Mouse (Mus musculus) gastrocnemius, postnatal 14 days (tissue): ENCODE measurements at regions not wholly inside any gene's neighbourhood (a gene's known extent, or its start where the extent isn't known, plus 50 kb on each side); places are given as distances from the start of the nearest gene placed in this dataset.
"Not testable (repeated sequence)": the region's sequence is repeated elsewhere in the genome, so short reads cannot be mapped to it uniquely, and the experiment has no call there.

Source experiments
- DNase-seq: peaks from one replicate; pipeline ENCODE4 v3.0.0; 2021; ENCODE audit warnings: mixed read lengths
- intact Hi-C: fragments of 180-260 bp; cut with DNase I; formaldehyde crosslinking; loops from one replicate; pipeline ENCODE4 v1.15.1; 2025; ENCODE audit warnings: low total_unique reads

GRCm38 (mm10) chr10:118041068-118041467 is 100.5 kb upstream of the Mdm1 start:
- no peak for DNase-seq
- intact Hi-C loops, result no loop called here

DNA sequence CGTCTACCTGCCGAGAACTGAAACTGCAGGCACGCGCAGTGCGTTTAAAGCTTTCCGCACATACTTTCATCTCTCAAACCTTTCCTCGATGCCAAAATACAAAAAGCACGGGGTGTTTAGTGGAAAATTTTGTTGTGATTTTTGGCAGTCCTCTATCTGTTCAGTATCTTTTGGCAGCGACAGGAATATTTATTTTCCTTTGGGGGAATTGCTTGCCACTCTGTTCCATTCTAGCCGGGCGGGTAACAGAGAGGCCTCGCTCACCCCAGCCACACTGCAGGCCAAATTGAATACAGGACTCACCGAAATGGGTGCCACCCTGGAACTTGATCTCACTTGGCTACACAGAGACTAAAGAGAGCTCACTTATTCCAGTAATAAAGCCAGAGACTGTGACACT is 97.8 kb upstream of the Mdm1 start:
- no peak for DNase-seq
- intact Hi-C loops, result no loop called here

- DNase-seq, result no peak
- intact Hi-C loops, result no loop called here
Observed at GRCm38 (mm10) chr10:118044840-118045239, 96.8 kb upstream of the Mdm1 start.

- intact Hi-C loops, result no loop called here
- no peak for DNase-seq
Observed at GRCm38 (mm10) chr10:118045427-118045826, 96.2 kb upstream of the Mdm1 start.

GRCm38 (mm10) chr10:118046328-118046727 is 95.3 kb upstream of the Mdm1 start:
- no peak for DNase-seq
- intact Hi-C loops, result no loop called here

- intact Hi-C loops, result no loop called here
- DNase-seq, result no peak
Observed at GRCm38 (mm10) chr10:118046831-118047230, 94.8 kb upstream of the Mdm1 start.

GRCm38 (mm10) chr10:118049330-118049729 is 92.3 kb upstream of the Mdm1 start:
- DNase-seq, result peak; percentile 80
- intact Hi-C loops, result no loop called here

- intact Hi-C loops, result no loop called here
- no peak for DNase-seq
Observed at GRCm38 (mm10) chr10:118050152-118050641, 91.4 kb upstream of the Mdm1 start.

GRCm38 (mm10) chr10:118052042-118052441 is 89.6 kb upstream of the Mdm1 start:
- no peak for DNase-seq
- intact Hi-C loops, result no loop called here

DNA sequence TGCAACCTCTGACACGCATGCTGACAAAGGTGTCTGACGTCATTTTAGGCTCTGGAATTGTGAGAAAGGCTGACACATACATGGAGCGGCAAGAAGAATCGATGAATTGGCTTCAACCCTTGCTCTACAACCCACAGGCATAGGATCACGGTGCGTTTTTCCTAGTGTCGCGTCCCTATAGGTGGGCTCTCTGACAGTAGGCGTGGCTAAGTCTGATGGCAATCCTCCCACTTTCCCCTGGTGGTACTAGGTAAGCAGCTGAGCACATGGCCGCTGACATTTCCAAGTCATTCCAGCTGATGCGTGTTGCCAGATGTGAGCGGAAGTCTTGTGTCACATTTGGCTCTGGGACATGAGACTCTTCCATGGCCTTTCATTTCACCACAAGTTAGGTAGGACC is 89.1 kb upstream of the Mdm1 start:
- intact Hi-C loops, result no loop called here
- DNase-seq, result no peak

DNA sequence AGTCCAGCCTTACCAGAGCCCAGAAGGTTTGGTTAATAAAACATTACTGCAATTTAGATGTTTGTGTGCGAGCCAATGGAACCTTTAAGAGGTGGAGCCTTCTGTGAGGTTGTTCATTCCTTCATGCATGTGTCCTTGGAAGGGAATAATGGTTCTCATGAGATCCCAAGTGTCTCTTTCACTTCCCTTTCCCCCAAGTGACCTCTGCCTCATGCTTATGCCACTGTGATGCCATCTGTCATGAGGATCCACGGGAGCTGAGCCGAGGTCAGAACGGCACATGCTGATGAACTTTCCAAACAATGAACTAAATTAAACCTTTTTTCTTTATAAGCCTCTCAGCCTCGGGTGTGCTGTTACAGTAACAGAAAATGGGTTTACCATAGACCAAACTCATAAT is 88.6 kb upstream of the Mdm1 start:
- no peak for DNase-seq
- intact Hi-C loops, result no loop called here

DNA sequence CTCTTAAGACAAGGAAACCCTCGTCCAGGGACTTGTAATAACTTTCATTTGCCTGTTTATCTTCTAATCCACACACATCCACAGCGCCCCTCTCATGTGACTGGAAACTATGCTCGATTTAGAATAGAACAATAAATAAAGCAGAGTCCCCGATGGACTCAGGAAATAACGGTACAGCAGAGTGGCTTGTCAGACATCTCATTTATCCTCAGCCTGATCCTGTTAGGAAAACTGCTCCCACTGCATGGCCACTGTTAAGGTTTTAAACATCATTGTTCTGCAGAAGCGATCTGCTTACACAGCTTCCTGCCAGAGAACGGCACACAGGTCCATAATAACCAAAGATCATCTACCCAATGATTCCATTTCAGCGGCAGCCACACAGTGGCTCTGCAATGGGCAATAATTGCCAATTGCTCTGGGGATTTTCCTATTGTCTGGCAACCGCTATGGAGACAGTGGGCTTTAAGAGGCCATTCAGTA is 84.8 kb upstream of the Mdm1 start:
- intact Hi-C loops, result no loop called here
- no peak for DNase-seq

DNA sequence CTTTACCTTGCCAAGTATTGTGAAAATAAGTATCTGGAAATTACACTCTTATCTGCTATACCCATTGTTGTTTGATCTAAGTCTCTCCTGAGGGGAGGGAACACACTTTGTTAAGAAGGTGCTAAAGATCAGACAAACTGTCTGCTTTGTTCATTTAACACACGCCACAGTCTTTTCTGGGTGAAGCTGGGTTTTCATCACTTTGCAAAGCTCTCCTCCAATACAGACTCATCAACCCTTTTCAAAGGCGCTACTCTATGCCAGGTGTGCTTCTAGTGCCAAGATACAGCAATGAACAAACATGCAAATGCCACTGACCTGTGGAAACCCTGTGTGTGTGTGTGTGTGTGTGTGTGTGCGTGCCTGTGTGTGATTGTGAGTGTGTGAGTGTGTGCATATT is 84.1 kb upstream of the Mdm1 start:
- DNase-seq, result no peak
- intact Hi-C loops, result no loop called here

DNA sequence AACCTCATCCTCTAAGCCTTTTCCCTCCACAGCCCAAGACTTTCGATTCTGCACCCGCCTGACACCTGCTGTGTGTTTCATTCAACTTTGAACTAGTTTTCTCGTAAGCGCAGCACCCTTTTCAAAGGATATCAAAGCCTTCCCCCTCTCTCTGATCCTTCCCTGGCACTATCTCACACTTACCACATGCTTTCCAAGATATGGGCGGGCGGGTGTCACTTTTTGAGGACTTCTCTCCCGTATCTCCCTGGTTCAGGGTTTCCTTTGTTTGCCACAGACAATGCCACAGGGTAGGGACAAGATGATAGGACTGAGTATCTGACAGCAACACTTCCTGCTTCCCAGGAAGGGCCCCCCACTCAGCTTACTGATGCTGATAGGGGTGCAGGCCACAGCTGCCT is 76.8 kb upstream of the Mdm1 start:
- intact Hi-C loops, result no loop called here
- DNase-seq, result no peak

GRCm38 (mm10) chr10:118076341-118076740 is 65.3 kb upstream of the Mdm1 start:
- intact Hi-C loops, result not testable (repeated sequence)

GRCm38 (mm10) chr10:118081636-118082166 is 59.9 kb upstream of the Mdm1 start:
- intact Hi-C loops, result no loop called here
- no peak for DNase-seq

More at GRCm38 (mm10) chr10:118076341-118076740, 65.3 kb upstream of the Mdm1 start:
- not testable (repeated sequence) for DNase-seq

DNA sequence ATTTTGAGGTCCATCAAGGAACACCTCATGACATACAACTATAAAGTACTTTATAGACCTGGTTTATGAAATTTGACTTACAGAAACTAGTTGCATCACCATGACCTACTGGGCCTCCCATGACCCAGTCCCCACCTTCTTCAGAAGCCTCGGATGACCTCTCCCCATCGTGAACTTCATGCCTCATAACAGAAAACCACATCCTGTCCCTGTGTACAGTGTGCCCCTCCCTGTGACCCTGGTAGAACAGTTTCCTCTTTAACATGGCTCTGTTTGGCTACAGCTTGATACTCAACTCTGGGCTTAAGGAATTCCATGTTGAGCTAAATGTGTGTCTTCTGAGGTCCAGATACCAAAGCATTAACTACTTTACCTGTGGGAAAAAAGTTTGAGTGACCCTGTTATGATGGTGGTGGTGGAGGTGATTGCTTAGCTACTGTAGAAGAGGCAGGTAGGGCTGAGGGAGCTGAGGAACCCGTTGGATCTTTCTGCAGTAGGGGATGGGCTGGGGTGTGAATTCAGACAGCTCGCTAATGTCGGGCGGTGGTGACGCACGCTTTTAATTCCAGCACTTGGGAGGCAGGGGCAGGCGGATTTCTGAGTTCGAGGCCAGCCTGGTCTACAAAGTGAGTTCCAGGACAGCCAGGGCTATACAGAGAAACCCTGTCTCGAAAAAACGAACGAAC is 58.4 kb upstream of the Mdm1 start:
- intact Hi-C loops, result no loop called here
- DNase-seq, result no peak

DNA sequence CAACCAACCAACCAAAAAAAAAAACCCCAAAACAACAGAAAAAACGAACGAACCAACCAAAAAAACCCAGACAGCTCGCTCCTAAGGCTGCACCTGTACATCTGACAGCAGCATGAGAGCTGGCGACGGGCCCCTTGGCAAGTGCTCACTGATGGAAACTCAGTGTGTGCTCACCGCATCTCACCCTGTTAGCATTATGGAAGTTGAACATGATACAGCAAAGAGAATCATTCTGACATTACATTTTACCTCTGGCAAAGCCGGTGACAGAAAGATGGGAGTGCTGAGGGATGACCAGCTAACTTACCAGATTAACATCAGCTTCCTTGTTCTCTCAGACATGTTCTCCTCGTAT is 57.9 kb upstream of the Mdm1 start:
- intact Hi-C loops, result no loop called here
- DNase-seq, result no peak

GRCm38 (mm10) chr10:118085046-118085983 is 56.3 kb upstream of the Mdm1 start:
- DNase-seq, result no peak
- intact Hi-C loops, result no loop called here

DNA sequence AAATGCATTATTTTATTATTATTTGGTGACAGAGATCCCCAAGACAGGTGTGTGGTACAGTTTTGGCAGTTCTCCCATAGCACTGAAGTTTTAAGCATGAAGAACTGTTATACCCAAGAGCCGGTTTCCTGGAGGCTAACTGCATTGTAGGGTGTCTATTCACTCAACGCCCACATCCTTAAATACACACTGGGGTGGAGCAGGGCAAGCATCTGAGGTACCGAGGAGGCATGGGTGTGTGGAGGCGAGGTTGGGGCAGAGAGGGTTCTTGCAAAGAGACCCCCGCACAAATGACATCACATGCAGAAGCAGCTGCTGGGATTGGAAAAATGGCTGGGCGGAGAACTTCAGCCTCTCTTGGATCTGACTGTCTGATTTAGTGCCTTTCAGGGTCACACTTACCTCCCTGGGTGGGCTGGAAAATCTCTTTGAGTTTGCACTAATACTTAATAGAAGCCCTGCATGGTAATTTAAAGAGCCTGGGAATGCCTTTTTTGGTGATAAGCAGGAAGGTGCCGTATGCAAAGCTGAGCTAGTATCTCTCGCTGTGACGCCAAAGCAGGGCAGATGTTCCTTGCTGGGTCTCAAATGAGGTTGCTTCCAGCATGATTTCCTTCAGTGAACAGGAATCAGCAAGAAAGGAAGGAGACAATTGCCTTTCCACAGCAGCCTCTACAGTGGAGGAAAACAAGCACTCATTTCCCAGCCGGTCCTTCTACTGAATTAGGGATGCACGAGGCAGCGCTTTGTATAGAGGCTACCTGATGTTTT is 53.9 kb upstream of the Mdm1 start:
- intact Hi-C loops, result no loop called here
- no peak for DNase-seq
